Mouse (Mus musculus) ES-E14 (cell line): ENCODE measurements at regions not wholly inside any gene's neighbourhood (a gene's known extent, or its start where the extent isn't known, plus 50 kb on each side); places are given as distances from the start of the nearest gene placed in this dataset.

Source experiments
- DNase-seq: peaks from one replicate; pipeline ENCODE4 v3.0.0-alpha.2; 2013; ENCODE audit warnings: low read depth, low spot score
- H3K27ac ChIP-seq: 2 replicates; pipeline ENCODE4 v1.5.1; 2012; ENCODE audit warnings: low read depth, mild to moderate bottlenecking, low read length, moderate library complexity, mixed read lengths; ENCODE audit not compliant: poor library complexity, insufficient read depth, severe bottlenecking
- H3K36me3 ChIP-seq: 2 replicates; pipeline ENCODE4 v1.6.1; 2012; ENCODE audit warnings: mild to moderate bottlenecking, low read length, moderate library complexity, mixed read lengths; ENCODE audit not compliant: control insufficient read depth, poor library complexity, insufficient read depth, severe bottlenecking
- H3K4me1 ChIP-seq, 2 experiments: fragments of 150-350 bp in 1 of 2; sonication (generic) in 1 of 2; 2 replicates each; pipeline ENCODE4 v1.6.1; 2012; ENCODE audit warnings: low read length in 2 of 2, mild to moderate bottlenecking in 1 of 2, mixed read lengths in 1 of 2; ENCODE audit not compliant: control insufficient read depth in 2 of 2, insufficient read depth in 2 of 2, poor library complexity in 1 of 2
- H3K4me3 ChIP-seq, 2 experiments: fragments of 150-350 bp in 1 of 2; sonication (generic) in 1 of 2; 2 replicates each; pipeline ENCODE4 v1.5.1; 2012; ENCODE audit warnings: low read length in 2 of 2, low read depth in 1 of 2, mild to moderate bottlenecking in 1 of 2, mixed read lengths in 1 of 2; ENCODE audit not compliant: insufficient read depth in 1 of 2, poor library complexity in 1 of 2, severe bottlenecking in 1 of 2
- H3K9ac ChIP-seq: 2 replicates; pipeline ENCODE4 v1.6.1; 2012; ENCODE audit warnings: low read depth, mild to moderate bottlenecking, low read length, mixed read lengths; ENCODE audit not compliant: poor library complexity, insufficient read depth, severe bottlenecking
- H3K9me3 ChIP-seq: fragments of 150-350 bp; sonication (generic); 2 replicates; pipeline ENCODE4 v1.6.1; 2012; ENCODE audit warnings: low read depth, mild to moderate bottlenecking, low read length; ENCODE audit not compliant: control insufficient read depth, insufficient read depth
- CHD2 ChIP-seq: IDR thresholded peaks from 2 replicates; pipeline ENCODE4 v1.6.1; 2014; ENCODE audit warnings: mild to moderate bottlenecking, low read depth, low read length, inconsistent platforms
- HCFC1 ChIP-seq: IDR thresholded peaks from 2 replicates; pipeline ENCODE4 v1.6.1; 2012; ENCODE audit warnings: low read length, inconsistent platforms, borderline replicate concordance; ENCODE audit not compliant: insufficient read depth
- MAFK ChIP-seq: IDR thresholded peaks from 2 replicates; pipeline ENCODE4 v1.6.1; 2014; ENCODE audit warnings: mild to moderate bottlenecking, low read depth, low read length, inconsistent platforms; ENCODE audit not compliant: insufficient read depth
- ZC3H11A ChIP-seq: IDR thresholded peaks from 2 replicates; pipeline ENCODE4 v1.6.1; 2012; ENCODE audit warnings: low read depth, mild to moderate bottlenecking, inconsistent platforms, low read length, borderline replicate concordance
- ZNF384 ChIP-seq: IDR thresholded peaks from 2 replicates; pipeline ENCODE4 v1.6.1; 2012; ENCODE audit warnings: low read depth, low read length, inconsistent platforms
- in situ Hi-C, 2 experiments: fragments of 600-800 bp; cut with MboI; formaldehyde crosslinking; loops; one replicate each; pipeline ENCODE4 v1.15.1; 2025; ENCODE audit warnings: low sequenced_read_pairs in 2 of 2, inconsistent platforms in 1 of 2; ENCODE audit not compliant: unreplicated experiment in 2 of 2

GRCm38 (mm10) chr16:50839665-50840064, 248.7 kb upstream of the Ccdc54 start:
- no peaks in the 10 kb centered on the region for H3K4me1 ChIP-seq
- H3K4me3 ChIP-seq: no peak overlapping the region
- no peaks in the 10 kb centered on the region for H3K36me3 ChIP-seq
- in situ Hi-C loops: no loop called here
- H3K9ac ChIP-seq: no peak overlapping the region
- no peak for DNase-seq
- no peaks in the 10 kb centered on the region for H3K9me3 ChIP-seq
- TF ChIP-seq CHD2 (no peak), ZC3H11A (no peak), MAFK (no peak), HCFC1 (no peak), ZNF384 (no peak)
- H3K27ac ChIP-seq: no peak overlapping the region

GRCm38 (mm10) chr16:50837416-50837815, 246.5 kb upstream of the Ccdc54 start:
- no peak overlapping the region for H3K27ac ChIP-seq
- H3K9ac ChIP-seq: no peak overlapping the region
- H3K36me3 ChIP-seq: no peaks in the 10 kb centered on the region
- H3K4me1 ChIP-seq: no peaks in the 10 kb centered on the region
- no peaks in the 10 kb centered on the region for H3K9me3 ChIP-seq
- no peak for TF ChIP-seq CHD2
- TF ChIP-seq ZC3H11A: no peak
- TF ChIP-seq HCFC1: no peak
- TF ChIP-seq ZNF384: no peak
- TF ChIP-seq MAFK: no peak
- in situ Hi-C loops: no loop called here
- no peak for DNase-seq
- no peak overlapping the region for H3K4me3 ChIP-seq

DNA sequence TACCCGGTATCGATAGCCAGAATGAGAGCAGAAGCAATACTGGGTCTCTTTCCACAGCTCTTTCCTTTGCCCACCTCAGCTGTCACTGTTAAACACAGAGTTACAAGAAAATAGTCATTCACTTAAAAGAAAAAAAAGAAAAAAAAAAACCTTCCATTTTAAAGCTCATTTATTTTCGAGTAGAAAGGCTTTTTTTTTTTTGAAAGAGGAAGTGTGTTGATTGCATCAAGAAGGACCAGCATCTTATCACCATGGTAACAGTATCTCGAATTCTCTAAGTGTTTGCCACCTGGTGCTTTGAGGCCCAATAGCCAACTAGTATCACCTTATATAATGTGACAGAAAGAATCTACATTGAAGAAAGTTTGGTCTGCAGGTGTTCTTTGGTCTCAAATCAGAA, 245.5 kb upstream of the Ccdc54 start:
- Histone ChIP-seq H3K36me3 (no peaks in the 10 kb centered on the region), H3K27ac (no peak overlapping the region), H3K9ac (no peak overlapping the region), H3K4me1 (no peaks in the 10 kb centered on the region), H3K4me3 (no peak overlapping the region), H3K9me3 (no peaks in the 10 kb centered on the region)
- no peak for TF ChIP-seq MAFK
- TF ChIP-seq HCFC1: no peak
- no peak for TF ChIP-seq ZNF384
- TF ChIP-seq ZC3H11A: no peak
- no peak for TF ChIP-seq CHD2
- DNase-seq: no peak
- in situ Hi-C loops: no loop called here

DNA sequence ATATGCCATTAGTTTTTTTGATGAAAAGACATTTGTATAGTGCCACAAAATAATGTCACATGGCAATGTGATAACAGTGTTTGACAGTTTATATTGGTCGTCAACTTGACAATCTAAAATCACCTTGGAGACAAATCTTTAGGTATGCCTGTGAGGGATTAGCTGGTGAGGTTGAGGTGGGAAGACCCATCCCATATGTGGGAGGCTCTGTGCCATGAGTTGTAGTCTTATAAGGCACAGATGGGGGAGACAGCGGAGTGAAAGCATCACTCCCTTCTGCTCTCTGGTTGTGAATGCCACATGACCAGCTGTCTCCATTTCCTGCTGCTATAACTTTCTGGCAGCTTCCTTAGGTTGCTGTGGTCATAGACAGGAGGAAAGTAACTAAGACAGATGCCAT, 242.4 kb upstream of the Ccdc54 start:
- H3K4me1 ChIP-seq: no peaks in the 10 kb centered on the region
- no peaks in the 10 kb centered on the region for H3K9me3 ChIP-seq
- no peak overlapping the region for H3K27ac ChIP-seq
- H3K9ac ChIP-seq: no peak overlapping the region
- DNase-seq: no peak
- no peaks in the 10 kb centered on the region for H3K36me3 ChIP-seq
- TF ChIP-seq ZNF384: no peak
- TF ChIP-seq ZC3H11A: no peak
- no peak for TF ChIP-seq MAFK
- no peak for TF ChIP-seq CHD2
- no peak for TF ChIP-seq HCFC1
- no peak overlapping the region for H3K4me3 ChIP-seq
- in situ Hi-C loops: no loop called here

GRCm38 (mm10) chr16:50822352-50822751, 231.4 kb upstream of the Ccdc54 start:
- no peak for DNase-seq
- no peak overlapping the region for H3K27ac ChIP-seq
- no peak overlapping the region for H3K4me3 ChIP-seq
- in situ Hi-C loops: no loop called here
- H3K9me3 ChIP-seq: no peaks in the 10 kb centered on the region
- no peaks in the 10 kb centered on the region for H3K4me1 ChIP-seq
- H3K36me3 ChIP-seq: no peaks in the 10 kb centered on the region
- TF ChIP-seq HCFC1 (no peak), ZNF384 (no peak), CHD2 (no peak), MAFK (no peak), ZC3H11A (no peak)
- no peak overlapping the region for H3K9ac ChIP-seq
